Mouse (Mus musculus) MEL (cell line): ENCODE measurements around the gene Polr2j.

Experiments used
- CTCF ChIP-seq, 3 experiments: IDR thresholded peaks in 2 of 3; conservative IDR thresholded peaks in 1 of 3; 2 replicates each; pipeline ENCODE4 v1.5.1; 2011 to 2012; ENCODE audit warnings: low read length in 3 of 3, low read depth in 2 of 3, mild to moderate bottlenecking in 2 of 3, improper control_type of control experiment in 1 of 3, inconsistent platforms in 1 of 3, mixed read lengths in 1 of 3, moderate library complexity in 1 of 3; ENCODE audit not compliant: control insufficient read depth in 1 of 3, insufficient read depth in 1 of 3, poor library complexity in 1 of 3, severe bottlenecking in 1 of 3
- ETS1 ChIP-seq: IDR thresholded peaks from 2 replicates; pipeline ENCODE4 v1.6.1; 2012; ENCODE audit warnings: low read depth, mild to moderate bottlenecking, inconsistent platforms, low read length, improper control_type of control experiment, moderate library complexity
- GATA1 ChIP-seq: IDR thresholded peaks from 2 replicates; pipeline ENCODE4 v1.6.1; 2011; ENCODE audit warnings: low read depth, low read length, improper control_type of control experiment
- TAL1 ChIP-seq: IDR thresholded peaks from 2 replicates; pipeline ENCODE4 v1.6.1; 2012; ENCODE audit warnings: mild to moderate bottlenecking, inconsistent platforms, low read length, moderate library complexity, mixed read lengths

GRCm38 (mm10) chr5:136155399-136155798 is 39.0 kb downstream of the Polr2j start:
- TF ChIP-seq ETS1 (no peak), CTCF (IDR thresholded peaks at IDR 0.05 in 2 of 3, conservative IDR thresholded peaks at IDR 0.05 in 1 of 3; ENCODE audit: control insufficient read depth in 1 of 3, insufficient read depth in 1 of 3, low read depth in 2 of 3, low read length in 3 of 3, poor library complexity in 1 of 3, severe bottlenecking in 1 of 3) (no peak), TAL1 (no peak), GATA1 (no peak)
